Mouse (Mus musculus) liver, embryonic 14.5 days (tissue): ENCODE results near the gene Agbl1.

Experiments
- CTCF ChIP-seq: IDR thresholded peaks from 2 replicates; pipeline ENCODE4 v1.5.1; 2016; ENCODE audit warnings: antibody characterized with exemption, low read depth, control low read depth
- EP300 ChIP-seq: IDR thresholded peaks from 2 replicates; pipeline ENCODE4 v1.6.1; 2016; ENCODE audit warnings: antibody characterized with exemption, low read depth

DNA sequence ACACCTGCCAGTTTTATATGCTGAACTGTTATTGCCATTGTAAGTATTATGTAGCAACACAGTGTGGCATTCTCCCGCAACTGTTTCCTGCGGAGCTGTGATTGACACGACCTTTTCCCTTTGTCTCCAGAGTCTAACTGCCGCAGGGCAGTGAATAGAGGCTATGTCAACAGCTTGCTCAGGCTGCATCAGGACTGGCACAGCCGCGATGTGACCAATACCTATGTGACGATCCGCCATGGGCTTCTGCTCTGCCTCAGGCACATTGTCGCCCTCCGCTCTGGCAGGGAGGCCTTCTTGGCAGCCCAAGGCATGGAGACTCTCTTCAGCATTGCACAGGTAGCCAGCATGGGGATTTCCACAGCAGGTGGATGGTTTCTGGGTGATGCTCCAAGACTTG lies 179.3 kb downstream of the Agbl1 start:
- TF ChIP-seq CTCF (no peak), EP300 (no peak)
